ENCODE assay signal across 24 mouse cellular contexts in the genomic region with DNA sequence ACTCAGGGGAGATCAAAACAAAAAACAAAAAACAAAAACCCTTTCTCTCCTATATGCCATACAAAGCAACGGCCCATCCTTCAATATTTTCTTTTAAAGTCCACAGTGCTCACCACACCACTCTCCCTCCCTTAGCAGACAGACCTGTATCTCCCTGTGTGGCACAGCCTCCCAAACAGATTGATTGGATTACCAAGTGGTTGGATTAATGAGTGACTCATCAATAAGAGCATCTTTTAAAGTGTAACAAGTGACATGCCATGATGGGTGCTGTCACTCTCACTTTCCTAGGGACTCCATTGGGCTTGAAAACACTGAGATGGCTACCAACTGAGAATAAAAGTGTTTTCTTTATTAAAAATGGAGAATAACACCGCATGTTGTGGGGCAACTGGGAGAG.
"Had no signal": no experiment of that assay in that cellular context is flagged by ENCODE, and none has a peak within 500 bp of the region (broad histone marks: within the 10 kb centered on the region; RNA-seq: fewer than 3 reads in every experiment).

No protein-coding gene starts in this region.

- H3K27me3 ChIP-seq: hindbrain, embryonic 13.5 days; hindbrain, embryonic 15.5 days; kidney, embryonic 15.5 days; limb, embryonic 13.5 days; limb, embryonic 15.5 days had no signal

- H3K4me2 ChIP-seq: heart, embryonic 11.5 days; heart, embryonic 13.5 days; heart, embryonic 15.5 days; hindbrain, embryonic 13.5 days; hindbrain, embryonic 15.5 days; kidney, embryonic 15.5 days; limb, embryonic 13.5 days; limb, embryonic 15.5 days; liver, embryonic 12.5 days had no signal

- ATAC-seq: forebrain, postnatal 0 days; hindbrain, postnatal 0 days; intestine, embryonic 16.5 days; liver, embryonic 12.5 days had no signal

- DNase-seq: forebrain, postnatal 0 days; gastrocnemius, postnatal 14 days; gastrocnemius, postnatal 36 days; heart, adult 11 months; heart, adult 2 months; heart, postnatal 14 days; heart, postnatal 36 days; kidney, adult 11 months; kidney, postnatal 10 days; layer of hippocampus, adult 9-11 months; layer of hippocampus, postnatal 36 days; left cerebral cortex, postnatal 4 days had no signal

- H3K9ac ChIP-seq: forebrain, postnatal 0 days; heart, embryonic 13.5 days; heart, embryonic 15.5 days; hindbrain, embryonic 15.5 days; kidney, embryonic 15.5 days; limb, embryonic 13.5 days; limb, embryonic 15.5 days; liver, embryonic 12.5 days; liver, embryonic 14.5 days had no signal

- H3K4me3 ChIP-seq: heart, adult 2 months; heart, embryonic 13.5 days; heart, embryonic 15.5 days; hindbrain, embryonic 13.5 days; hindbrain, embryonic 15.5 days; kidney, embryonic 15.5 days; limb, embryonic 13.5 days; limb, embryonic 15.5 days; liver, embryonic 12.5 days had no signal

- H3K9me3 ChIP-seq: heart, embryonic 13.5 days; heart, embryonic 15.5 days; hindbrain, embryonic 13.5 days; hindbrain, embryonic 15.5 days; kidney, embryonic 15.5 days; limb, embryonic 13.5 days; limb, embryonic 15.5 days; liver, embryonic 12.5 days had no signal

- H3K36me3 ChIP-seq: heart, embryonic 13.5 days; heart, embryonic 15.5 days; hindbrain, embryonic 13.5 days; hindbrain, embryonic 15.5 days; kidney, embryonic 15.5 days; limb, embryonic 13.5 days; limb, embryonic 15.5 days; liver, embryonic 12.5 days had no signal

- H3K27ac ChIP-seq: heart, adult 2 months; heart, embryonic 13.5 days; heart, embryonic 15.5 days; hindbrain, embryonic 13.5 days; hindbrain, embryonic 15.5 days; hindbrain, postnatal 0 days; limb, embryonic 13.5 days; limb, embryonic 15.5 days; liver, embryonic 12.5 days; liver, embryonic 14.5 days had no signal
